Mouse (Mus musculus): ENCODE measurements around the gene Nme8.

GRCm38 (mm10) chr13:19730826-19731225, 33.2 kb upstream of the Nme8 start:
- TF ChIP-seq EP300 (IDR thresholded peaks at IDR 0.05; ENCODE audit: low read depth in 1 of 2, low read length in 2 of 2) (no peak), POLR2A (IDR thresholded peaks at IDR 0.05; ENCODE audit: control insufficient read depth in 1 of 2, insufficient read depth in 1 of 2, low read depth in 1 of 2, low read length in 2 of 2, poor library complexity in 1 of 2) (no peak), CTCF (IDR thresholded peaks at IDR 0.05 in 2 of 3, conservative IDR thresholded peaks at IDR 0.05 in 1 of 3; ENCODE audit: control insufficient read depth in 1 of 3, insufficient read depth in 1 of 3, low read depth in 2 of 3, low read length in 3 of 3, poor library complexity in 1 of 3, severe bottlenecking in 1 of 3) (no peak), TCF12 (IDR thresholded peaks at IDR 0.05; ENCODE audit: low read depth, low read length) (no peak), MAZ (IDR thresholded peaks at IDR 0.05; ENCODE audit: low read depth, low read length) (no peak), CHD1 (IDR thresholded peaks at IDR 0.05; ENCODE audit: low read depth, low read length) (no peak), HCFC1 (IDR thresholded peaks at IDR 0.05; ENCODE audit: low read depth, low read length) (no peak), UBTF (IDR thresholded peaks at IDR 0.05; ENCODE audit: borderline replicate concordance, insufficient read depth, low read depth, low read length) (no peak), CHD2 (IDR thresholded peaks at IDR 0.05; ENCODE audit: low read length) (no peak)
